Mouse (Mus musculus): ENCODE results near the gene Gm20388. TPM values are rescaled to one million over a fixed set of nuclear protein-coding genes. Genes with fewer than 3 reads are reported as not detected.

Gene Gm20388
- polyA plus RNA-seq, 1 experiment from 2014 or later: not detected

DNA sequence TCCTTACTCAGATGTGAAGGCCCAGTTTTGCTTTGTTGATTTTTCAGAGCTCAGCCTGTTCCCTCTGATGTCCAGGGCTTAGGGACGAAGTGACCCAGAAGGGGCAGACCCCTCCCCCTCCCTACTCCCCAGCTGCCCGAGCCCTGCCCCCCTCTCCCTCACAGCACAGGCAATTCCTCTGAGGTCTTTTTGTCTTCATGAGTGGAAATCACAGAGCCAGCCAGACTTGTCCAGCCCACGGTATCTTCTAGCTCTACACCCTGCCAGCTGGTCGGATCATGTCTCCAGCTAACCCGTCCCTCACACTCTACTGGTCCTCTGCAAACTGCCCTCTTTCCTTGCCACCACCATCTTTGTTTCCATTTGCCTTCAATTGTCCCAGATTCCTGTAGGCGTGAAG, 123.8 kb downstream of the Gm20388 start:
- ATAC-seq (ENCODE audit: insufficient number of reproducible peaks, insufficient read depth, low FRiP score, low TSS enrichment): no peak
- H3K4me3 ChIP-seq: no peak overlapping the region
- WGBS: 33% methylated on average over 6 of the region's 6 CpGs
- no peaks in the 10 kb centered on the region for H3K27me3 ChIP-seq
- H3K36me3 ChIP-seq: no peaks in the 10 kb centered on the region
- H3K27ac ChIP-seq: no peak overlapping the region; the same call in 1 of the 2 replicates
- no peaks in the 10 kb centered on the region for H3K9me3 ChIP-seq
- H3K4me2 ChIP-seq (replicated peaks): no peak overlapping the region
- H3K4me1 ChIP-seq: peaks cover 5% of the 10 kb centered on the region
- H3K9ac ChIP-seq: no peak overlapping the region

- Histone ChIP-seq H3K9ac (no peak overlapping the region), H3K27me3 (no peaks in the 10 kb centered on the region), H3K27ac (no peak overlapping the region), H3K4me3 (no peak overlapping the region), H3K4me2 (replicated peaks) (no peak overlapping the region), H3K4me1 (peaks cover 5% of the 10 kb centered on the region), H3K36me3 (no peaks in the 10 kb centered on the region), H3K9me3 (no peaks in the 10 kb centered on the region)
- 6% methylated on average over 9 of the region's 9 CpGs for WGBS
- no peak for ATAC-seq (ENCODE audit: insufficient number of reproducible peaks, insufficient read depth, low FRiP score, low TSS enrichment)
Observed at GRCm38 (mm10) chr8:120036111-120036510, 125.5 kb downstream of the Gm20388 start.

DNA sequence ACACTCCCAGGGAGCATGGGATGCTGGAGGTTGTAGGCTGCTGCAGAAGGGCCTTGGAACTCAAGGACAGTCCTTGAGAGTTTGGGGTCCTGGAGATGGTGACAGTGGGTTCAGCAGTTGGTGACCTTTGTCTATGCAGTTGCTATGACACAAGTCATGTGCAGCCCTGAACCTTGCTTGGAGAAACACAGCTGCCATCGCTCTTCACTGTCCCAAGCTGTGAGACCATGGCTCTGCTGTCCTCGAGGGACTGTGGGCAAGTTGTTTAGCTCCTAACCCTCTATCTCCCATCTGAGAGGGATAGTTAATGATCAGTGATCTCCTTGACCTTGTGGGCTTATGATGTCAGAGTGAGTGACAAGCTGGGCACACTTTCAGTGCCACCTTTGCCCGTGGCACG, 125.9 kb downstream of the Gm20388 start:
- Histone ChIP-seq H3K9ac (no peak overlapping the region), H3K9me3 (no peaks in the 10 kb centered on the region), H3K27me3 (no peaks in the 10 kb centered on the region), H3K4me1 (peaks cover 5% of the 10 kb centered on the region), H3K27ac (no peak overlapping the region), H3K36me3 (no peaks in the 10 kb centered on the region), H3K4me3 (no peak overlapping the region), H3K4me2 (replicated peaks) (no peak overlapping the region)
- WGBS: 58% methylated on average over 4 of the region's 4 CpGs
- ATAC-seq (ENCODE audit: insufficient number of reproducible peaks, insufficient read depth, low FRiP score, low TSS enrichment): no peak

DNA sequence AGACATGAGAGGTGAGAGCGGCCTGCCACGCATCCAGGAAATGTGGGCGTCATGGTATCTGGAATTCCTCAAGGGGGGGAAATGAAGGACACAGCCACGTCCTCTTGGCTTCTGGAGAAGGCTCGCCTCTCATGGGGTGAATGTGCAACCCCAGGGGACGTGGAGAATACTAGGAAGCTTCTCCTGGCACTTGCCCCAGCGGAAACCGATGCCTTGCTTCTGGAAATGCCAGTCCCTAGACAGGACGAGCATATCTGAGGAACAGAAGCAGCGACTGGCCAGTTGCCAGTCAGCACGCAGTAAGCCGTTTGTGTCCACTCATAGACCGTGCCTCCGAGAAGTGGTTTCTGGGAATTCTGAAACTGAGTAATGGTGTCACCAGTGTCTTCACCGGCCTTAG, 126.6 kb downstream of the Gm20388 start:
- H3K4me2 ChIP-seq (replicated peaks): no peak overlapping the region
- H3K27ac ChIP-seq: no peak overlapping the region
- H3K36me3 ChIP-seq: no peaks in the 10 kb centered on the region
- no peak for ATAC-seq (ENCODE audit: insufficient number of reproducible peaks, insufficient read depth, low FRiP score, low TSS enrichment)
- H3K9ac ChIP-seq: no peak overlapping the region
- H3K9me3 ChIP-seq: no peaks in the 10 kb centered on the region
- H3K4me1 ChIP-seq: peaks cover 5% of the 10 kb centered on the region
- no peak overlapping the region for H3K4me3 ChIP-seq
- WGBS: 85% methylated on average over 15 of the region's 15 CpGs
- no peaks in the 10 kb centered on the region for H3K27me3 ChIP-seq

- no peak for ATAC-seq (ENCODE audit: insufficient number of reproducible peaks, insufficient read depth, low FRiP score, low TSS enrichment)
- no peak overlapping the region for H3K9ac ChIP-seq
- H3K4me3 ChIP-seq: no peak overlapping the region
- H3K27ac ChIP-seq: no peak overlapping the region
- no peaks in the 10 kb centered on the region for H3K9me3 ChIP-seq
- H3K4me2 ChIP-seq (replicated peaks): no peak overlapping the region
- H3K36me3 ChIP-seq: no peaks in the 10 kb centered on the region
- peaks cover 5% of the 10 kb centered on the region for H3K4me1 ChIP-seq
- H3K27me3 ChIP-seq: no peaks in the 10 kb centered on the region
- WGBS: 87% methylated on average over 8 of the region's 8 CpGs
Observed at GRCm38 (mm10) chr8:120037611-120038010, 127.0 kb downstream of the Gm20388 start.

DNA sequence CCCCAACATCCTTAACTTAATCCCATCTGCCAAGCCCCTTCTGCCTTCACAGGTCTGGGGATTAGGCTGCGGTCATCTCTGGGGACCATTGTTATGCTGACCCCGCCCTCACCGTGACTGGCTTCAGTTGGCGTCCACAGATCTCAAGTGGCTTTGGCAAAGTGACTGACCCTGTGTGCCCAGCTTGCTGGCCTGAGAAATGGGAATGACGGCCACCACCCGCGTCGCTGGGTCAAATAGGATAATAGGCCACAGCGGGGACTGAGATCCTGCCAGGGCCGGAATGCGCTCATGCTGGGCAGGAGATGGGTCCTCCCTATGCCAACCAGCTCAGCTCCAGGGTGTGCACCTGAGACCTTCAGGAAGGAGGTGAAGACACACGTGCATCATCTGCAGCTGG, 128.1 kb downstream of the Gm20388 start:
- 92% methylated on average over 12 of the region's 12 CpGs for WGBS
- Histone ChIP-seq H3K4me2 (replicated peaks) (no peak overlapping the region), H3K4me1 (peaks cover 5% of the 10 kb centered on the region), H3K36me3 (no peaks in the 10 kb centered on the region), H3K27me3 (no peaks in the 10 kb centered on the region), H3K27ac (no peak overlapping the region), H3K4me3 (no peak overlapping the region), H3K9me3 (no peaks in the 10 kb centered on the region), H3K9ac (no peak overlapping the region)
- ATAC-seq (ENCODE audit: insufficient number of reproducible peaks, insufficient read depth, low FRiP score, low TSS enrichment): no peak

DNA sequence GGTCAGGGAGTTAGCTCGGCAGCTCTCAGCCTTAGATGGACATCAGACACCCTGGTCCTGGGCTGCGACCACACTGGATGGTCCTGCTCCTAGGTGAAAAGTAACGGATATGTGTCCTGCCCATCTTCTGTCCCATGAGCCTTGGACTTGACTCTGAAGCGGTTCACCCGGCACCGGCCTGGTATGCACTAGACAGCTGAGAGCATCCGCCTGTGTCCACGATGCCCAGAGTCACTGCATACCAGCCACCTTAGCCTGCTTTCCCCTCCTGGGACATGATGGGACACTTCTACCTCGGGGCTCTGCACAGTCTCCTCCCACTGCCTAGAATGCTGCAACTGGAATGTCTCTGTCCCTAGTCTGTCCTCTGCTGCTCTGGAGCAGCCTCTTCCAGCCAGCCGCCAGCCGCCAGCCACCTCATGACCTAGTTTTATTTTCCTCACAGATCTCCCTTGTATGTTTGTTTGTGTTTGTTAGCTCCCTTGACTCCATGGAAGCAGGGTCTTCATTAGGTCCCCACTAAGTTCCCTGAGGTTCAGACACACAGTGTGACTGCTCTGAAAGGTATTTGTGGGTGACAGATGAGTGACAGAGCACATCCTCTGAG, 128.8 kb downstream of the Gm20388 start:
- WGBS: 68% methylated on average over 11 of the region's 11 CpGs
- H3K36me3 ChIP-seq: no peaks in the 10 kb centered on the region
- H3K9me3 ChIP-seq: no peaks in the 10 kb centered on the region
- no peaks in the 10 kb centered on the region for H3K27me3 ChIP-seq
- peaks cover 5% of the 10 kb centered on the region for H3K4me1 ChIP-seq
- ATAC-seq (ENCODE audit: insufficient number of reproducible peaks, insufficient read depth, low FRiP score, low TSS enrichment): 0 out of 2 replicates have a peak, but pooled peaks have one; percentile 23
- no peak overlapping the region for H3K4me2 ChIP-seq (replicated peaks)
- H3K4me3 ChIP-seq: no peak overlapping the region
- H3K27ac ChIP-seq: no peak overlapping the region
- no peak overlapping the region for H3K9ac ChIP-seq

DNA sequence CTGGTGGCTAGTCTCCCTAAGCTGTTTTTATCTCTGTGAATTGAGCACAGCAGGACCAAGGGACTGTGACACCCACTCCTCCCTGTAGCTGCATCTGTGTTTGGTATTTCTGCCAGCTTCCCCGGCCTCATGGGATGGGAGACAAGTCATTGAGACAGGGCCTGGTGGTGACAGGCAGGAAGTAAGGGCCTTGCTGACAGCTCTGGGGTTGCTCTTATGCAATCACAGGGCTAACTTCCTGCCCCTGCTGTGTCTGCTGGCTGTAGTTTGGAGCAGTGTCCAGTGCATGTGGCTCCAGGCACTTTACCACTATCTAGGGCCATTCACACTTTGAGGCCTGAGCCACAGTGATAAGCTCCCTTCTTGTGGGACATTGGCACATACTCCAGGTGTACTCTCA, 130.2 kb downstream of the Gm20388 start:
- Histone ChIP-seq H3K27ac (no peak overlapping the region), H3K27me3 (no peaks in the 10 kb centered on the region), H3K4me1 (peaks cover 11% of the 10 kb centered on the region), H3K36me3 (no peaks in the 10 kb centered on the region), H3K9ac (no peak overlapping the region), H3K9me3 (no peaks in the 10 kb centered on the region), H3K4me3 (no peak overlapping the region), H3K4me2 (replicated peaks) (no peak overlapping the region)
- ATAC-seq (ENCODE audit: insufficient number of reproducible peaks, insufficient read depth, low FRiP score, low TSS enrichment): no peak
- 57% methylated on average over 1 of the region's 1 CpGs for WGBS

DNA sequence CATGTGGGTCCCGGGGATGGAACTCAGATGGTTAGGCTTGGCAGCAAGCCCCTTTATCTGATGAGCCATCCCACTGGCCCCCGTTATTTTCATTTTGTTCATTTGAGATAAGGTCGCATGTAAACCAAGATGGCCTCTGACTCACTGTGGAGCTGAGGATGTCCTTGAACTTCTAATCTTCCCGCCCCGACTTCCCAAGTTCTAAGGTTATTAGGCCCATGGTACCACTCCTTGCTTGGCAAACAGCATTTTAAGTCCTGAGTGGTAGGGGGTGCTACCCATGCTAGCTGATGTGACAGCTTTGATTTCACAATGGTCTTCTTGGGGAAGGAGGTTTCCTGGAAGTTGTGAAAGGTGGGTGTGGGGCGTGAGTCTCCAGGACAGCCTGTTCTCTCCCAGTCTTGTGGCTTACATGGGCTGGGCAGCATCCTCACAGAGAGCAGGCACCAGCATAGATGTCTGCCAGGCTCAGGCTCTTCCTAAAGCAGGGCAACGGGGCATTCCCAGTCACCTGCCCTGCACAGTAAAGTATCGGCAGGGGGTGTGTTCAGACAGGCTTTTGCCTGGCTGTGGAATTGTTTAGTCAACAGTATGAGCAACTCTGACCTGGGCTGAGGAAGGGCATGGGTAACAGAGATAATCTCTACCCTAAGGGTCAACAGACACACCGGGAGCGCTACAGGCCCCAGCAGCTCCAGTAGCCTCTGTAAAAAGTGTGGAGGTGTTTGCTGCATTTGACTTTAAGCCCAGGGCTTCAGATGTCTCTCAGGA, 132.1 kb downstream of the Gm20388 start:
- H3K4me1 ChIP-seq: peaks cover 19% of the 10 kb centered on the region
- no peak overlapping the region for H3K4me2 ChIP-seq (replicated peaks)
- no peaks in the 10 kb centered on the region for H3K36me3 ChIP-seq
- no peak overlapping the region for H3K27ac ChIP-seq
- no peak overlapping the region for H3K4me3 ChIP-seq
- no peaks in the 10 kb centered on the region for H3K27me3 ChIP-seq
- no peak for ATAC-seq (ENCODE audit: insufficient number of reproducible peaks, insufficient read depth, low FRiP score, low TSS enrichment)
- no peak overlapping the region for H3K9ac ChIP-seq
- H3K9me3 ChIP-seq: no peaks in the 10 kb centered on the region
- WGBS: 69% methylated on average over 10 of the region's 10 CpGs

DNA sequence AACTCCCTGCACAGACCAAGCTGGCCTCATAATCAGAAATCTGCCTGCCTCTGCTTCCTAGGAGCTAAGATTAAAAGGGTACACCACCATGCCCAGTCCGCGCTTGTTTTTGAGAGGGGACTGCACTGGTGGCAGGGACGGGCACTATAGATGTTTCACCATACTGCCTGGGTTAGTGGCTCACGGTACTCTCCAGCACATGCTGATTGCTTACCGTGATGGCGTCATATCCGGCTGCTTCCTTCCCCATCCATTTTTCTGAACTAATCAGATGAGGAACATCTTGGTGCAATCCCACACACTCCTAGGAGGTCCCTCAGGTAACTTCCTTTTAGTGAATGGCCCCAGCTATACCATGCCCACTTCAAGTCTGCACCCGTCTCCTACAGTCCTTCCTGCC, 134.3 kb downstream of the Gm20388 start:
- ATAC-seq (ENCODE audit: insufficient number of reproducible peaks, insufficient read depth, low FRiP score, low TSS enrichment): no peak
- Histone ChIP-seq H3K9ac (no peak overlapping the region), H3K4me3 (no peak overlapping the region), H3K27me3 (no peaks in the 10 kb centered on the region), H3K4me2 (replicated peaks) (no peak overlapping the region), H3K9me3 (no peaks in the 10 kb centered on the region), H3K27ac (no peak overlapping the region), H3K4me1 (peaks cover 23% of the 10 kb centered on the region), H3K36me3 (no peaks in the 10 kb centered on the region)
- WGBS: 95% methylated on average over 8 of the region's 8 CpGs

GRCm38 (mm10) chr8:120045471-120045870, 134.8 kb downstream of the Gm20388 start:
- Histone ChIP-seq H3K9me3 (no peaks in the 10 kb centered on the region), H3K36me3 (no peaks in the 10 kb centered on the region), H3K4me2 (replicated peaks) (no peak overlapping the region), H3K4me1 (peaks cover 23% of the 10 kb centered on the region), H3K9ac (no peak overlapping the region), H3K4me3 (no peak overlapping the region), H3K27me3 (no peaks in the 10 kb centered on the region), H3K27ac (peak overlapping the region; percentile 59)
- ATAC-seq (ENCODE audit: insufficient number of reproducible peaks, insufficient read depth, low FRiP score, low TSS enrichment): no peak
- WGBS: 18% methylated on average over 5 of the region's 5 CpGs

- H3K27ac ChIP-seq: peak overlapping the region; percentile 59
- H3K4me2 ChIP-seq (replicated peaks): no peak overlapping the region
- WGBS: 52% methylated on average over 14 of the region's 14 CpGs
- no peaks in the 10 kb centered on the region for H3K27me3 ChIP-seq
- no peaks in the 10 kb centered on the region for H3K9me3 ChIP-seq
- no peaks in the 10 kb centered on the region for H3K36me3 ChIP-seq
- peaks cover 23% of the 10 kb centered on the region for H3K4me1 ChIP-seq
- 0 out of 2 replicates have a peak, but pooled peaks have one; percentile 29 for ATAC-seq (ENCODE audit: insufficient number of reproducible peaks, insufficient read depth, low FRiP score, low TSS enrichment)
- no peak overlapping the region for H3K4me3 ChIP-seq
- H3K9ac ChIP-seq: no peak overlapping the region
Observed at GRCm38 (mm10) chr8:120046258-120047020, 135.8 kb downstream of the Gm20388 start.
